ENCODE assay signal across 13 mouse cellular contexts in genomic region chr14:19919789-19920188, GRCm38 (mm10). TPM values are rescaled to one million over a fixed set of nuclear protein-coding genes. Genes with fewer than 3 reads are reported as not detected.
DNase-seq lines count a peak whose midpoint lies in the region; ATAC-seq and TF ChIP-seq lines count a peak whose summit lies in the region.
"Had no signal": no experiment of that assay in that cellular context is flagged by ENCODE, and none has a peak within 500 bp of the region (broad histone marks: within the 10 kb centered on the region; RNA-seq: fewer than 3 reads in every experiment).

No protein-coding gene starts in this region.

- H3K27me3 ChIP-seq in lung, embryonic 15.5 days: no peaks in the 10 kb centered on the region
- H3K27me3 ChIP-seq in forebrain, embryonic 16.5 days (replicated peaks; ENCODE audit: control insufficient read depth, insufficient read depth, low read length): no peaks in the 10 kb centered on the region
- H3K27me3 ChIP-seq in limb, embryonic 14.5 days (ENCODE audit: control insufficient read depth, insufficient read depth, low read length): no peaks in the 10 kb centered on the region
- no peaks in the 10 kb centered on the region for H3K27me3 ChIP-seq in neural tube, embryonic 15.5 days (replicated peaks)
- H3K27me3 ChIP-seq in intestine, embryonic 15.5 days (replicated peaks): no peaks in the 10 kb centered on the region

- H3K4me1 ChIP-seq in lung, embryonic 15.5 days: no peaks in the 10 kb centered on the region
- peaks cover 13% of the 10 kb centered on the region for H3K4me1 ChIP-seq in forebrain, embryonic 16.5 days (replicated peaks; ENCODE audit: control insufficient read depth, insufficient read depth, low read length)
- peaks cover 14% of the 10 kb centered on the region for H3K4me1 ChIP-seq in limb, embryonic 14.5 days (ENCODE audit: control insufficient read depth, insufficient read depth, low read length)
- peaks cover 26% of the 10 kb centered on the region for H3K4me1 ChIP-seq in neural tube, embryonic 15.5 days
- H3K4me1 ChIP-seq in intestine, embryonic 15.5 days (replicated peaks): no peaks in the 10 kb centered on the region

- no peak for DNase-seq in lung, postnatal 4 days
- DNase-seq in limb, embryonic 14.5 days (ENCODE audit: low spot score): no peak
- no peak for DNase-seq in right cerebral cortex, adult 18-20 months
- DNase-seq in heart, postnatal 36 days: no peak
- DNase-seq: cerebellum, postnatal 25 days; heart, adult 2 months; kidney, adult 11 months; lung, adult 18-20 months had no signal

- H3K27ac ChIP-seq in lung, embryonic 15.5 days: peak overlapping the region; percentile 27; the same call in 1 of the 2 replicates
- peak overlapping the region; percentile 59 for H3K27ac ChIP-seq in forebrain, embryonic 16.5 days (ENCODE audit: low read length)
- H3K27ac ChIP-seq in limb, embryonic 14.5 days (replicated peaks; ENCODE audit: low read depth, low read length): peak overlapping the region; percentile 87
- peak overlapping the region; percentile 77 for H3K27ac ChIP-seq in neural tube, embryonic 15.5 days (replicated peaks)
- no peak overlapping the region for H3K27ac ChIP-seq in intestine, embryonic 15.5 days
- H3K27ac ChIP-seq: heart, adult 2 months had no signal

- H3K9ac ChIP-seq in lung, embryonic 15.5 days: no peak overlapping the region
- H3K9ac ChIP-seq in forebrain, embryonic 16.5 days (replicated peaks; ENCODE audit: low read depth, low read length): no peak overlapping the region
- no peak overlapping the region for H3K9ac ChIP-seq in limb, embryonic 14.5 days (ENCODE audit: low read depth, low read length, severe bottlenecking)
- no peak overlapping the region for H3K9ac ChIP-seq in neural tube, embryonic 15.5 days (replicated peaks)
- H3K9ac ChIP-seq in intestine, embryonic 15.5 days: no peak overlapping the region

- H3K9me3 ChIP-seq in lung, embryonic 15.5 days: no peaks in the 10 kb centered on the region
- H3K9me3 ChIP-seq in forebrain, embryonic 16.5 days (ENCODE audit: control insufficient read depth, low read length): no peaks in the 10 kb centered on the region
- 0 out of 2 replicates have a peak, but pooled peaks cover 2% of the 10 kb centered on the region for H3K9me3 ChIP-seq in limb, embryonic 14.5 days (ENCODE audit: control insufficient read depth, low read length)
- H3K9me3 ChIP-seq in neural tube, embryonic 15.5 days (replicated peaks): no peaks in the 10 kb centered on the region
- H3K9me3 ChIP-seq in intestine, embryonic 15.5 days: no peaks in the 10 kb centered on the region

- no peak overlapping the region for H3K4me3 ChIP-seq in lung, embryonic 15.5 days
- no peak overlapping the region for H3K4me3 ChIP-seq in forebrain, embryonic 16.5 days (replicated peaks; ENCODE audit: low read length)
- H3K4me3 ChIP-seq in limb, embryonic 14.5 days (replicated peaks; ENCODE audit: low read length): no peak overlapping the region
- H3K4me3 ChIP-seq in neural tube, embryonic 15.5 days (replicated peaks): no peak overlapping the region
- no peak overlapping the region for H3K4me3 ChIP-seq in intestine, embryonic 15.5 days (replicated peaks)
- H3K4me3 ChIP-seq: heart, adult 2 months had no signal

- intact Hi-C loops in heart, postnatal 36 days (cut with DNase I): no loop called here

- H3K36me3 ChIP-seq in lung, embryonic 15.5 days: 0 out of 2 replicates have a peak, but pooled peaks cover 8% of the 10 kb centered on the region
- H3K36me3 ChIP-seq in forebrain, embryonic 16.5 days (ENCODE audit: control insufficient read depth, insufficient read depth): no peaks in the 10 kb centered on the region
- 0 out of 2 replicates have a peak, but pooled peaks cover under 1% of the 10 kb centered on the region for H3K36me3 ChIP-seq in limb, embryonic 14.5 days (ENCODE audit: control insufficient read depth, insufficient read depth, low read length)
- peaks cover 9% of the 10 kb centered on the region for H3K36me3 ChIP-seq in neural tube, embryonic 15.5 days
- no peaks in the 10 kb centered on the region for H3K36me3 ChIP-seq in intestine, embryonic 15.5 days

- 65% methylated on average over 7 of the region's 7 CpGs for WGBS in lung, embryonic 15.5 days
- WGBS in forebrain, embryonic 16.5 days: 7% methylated on average over 7 of the region's 7 CpGs
- 40% methylated on average over 7 of the region's 7 CpGs for WGBS in limb, embryonic 14.5 days
- 32% methylated on average over 7 of the region's 7 CpGs for WGBS in neural tube, embryonic 15.5 days
- 73% methylated on average over 7 of the region's 7 CpGs for WGBS in intestine, embryonic 15.5 days

- TF ChIP-seq POLR2A in limb, embryonic 14.5 days (IDR thresholded peaks at IDR 0.05; ENCODE audit: borderline replicate concordance, extremely low read depth, insufficient read depth, insufficient read length): no peak

- no peak overlapping the region for H3K4me2 ChIP-seq in lung, embryonic 15.5 days
- H3K4me2 ChIP-seq in forebrain, embryonic 16.5 days (ENCODE audit: low read length): no peak overlapping the region
- H3K4me2 ChIP-seq in limb, embryonic 14.5 days (replicated peaks; ENCODE audit: low read depth, low read length, severe bottlenecking): peak overlapping the region; percentile 2; the same call in 1 of the 2 replicates
- no peak overlapping the region; the same call in 1 of the 2 replicates for H3K4me2 ChIP-seq in neural tube, embryonic 15.5 days
- H3K4me2 ChIP-seq in intestine, embryonic 15.5 days (replicated peaks): no peak overlapping the region

- ATAC-seq in lung, embryonic 15.5 days (ENCODE audit: borderline replicate concordance, extremely low read depth, low FRiP score, low TSS enrichment): no peak
- peak; percentile 37 for ATAC-seq in forebrain, embryonic 16.5 days
- no peak for ATAC-seq in limb, embryonic 14.5 days (ENCODE audit: low FRiP score, low read depth)
- ATAC-seq in neural tube, embryonic 15.5 days (ENCODE audit: low FRiP score): peak; percentile 53; the same call in 1 of the 2 replicates
- ATAC-seq in intestine, embryonic 15.5 days: no peak
- ATAC-seq: CD4-positive, CD25-positive, alpha-beta regulatory T cell, adult 4 months had no signal

RNA-seq across cellular contexts. Expression of gene Gng2, which starts 57.6 kb away (rescaled TPM):
- polyA plus RNA-seq in lung, embryonic 15.5 days (2015; fragmentation: Nextera tagmentation; extraction: Ambion mirVana): 71.5 and 73.0 TPM in 2 replicates
- 491 and 498 TPM in 2 replicates for polyA plus RNA-seq in forebrain, embryonic 16.5 days (2015; fragmentation: Nextera tagmentation; extraction: Ambion mirVana)
- polyA plus RNA-seq in limb, embryonic 14.5 days (2012; rRNA removed): 39.0 and 40.5 TPM in 2 replicates
- polyA plus RNA-seq in limb, embryonic 14.5 days (2014; fragmentation: Nextera tagmentation; extraction: Ambion mirVana): 52.3 and 67.7 TPM in 2 replicates
- 294 and 351 TPM in 2 replicates for polyA plus RNA-seq in neural tube, embryonic 15.5 days (2015; fragmentation: Nextera tagmentation; extraction: Ambion mirVana)
- 10 to 100 TPM in 1 of 2 experiments, 1 to 10 TPM in 1; 8.7 to 13.6 TPM for total RNA-seq in heart, postnatal 36 days (2021)
- polyA plus RNA-seq in intestine, embryonic 15.5 days (2015; fragmentation: Nextera tagmentation; extraction: Ambion mirVana): 52.1 and 55.7 TPM in 2 replicates

Comparison
In these comparisons a context has a peak if more than half of its experiments do, and no peak if none do; other contexts are left out.
1. ATAC-seq: peak in forebrain, embryonic 16.5 days (single experiment) and neural tube, embryonic 15.5 days (single experiment); none in lung, embryonic 15.5 days (single experiment), limb, embryonic 14.5 days (single experiment) and intestine, embryonic 15.5 days (single experiment).